Mouse (Mus musculus): Measurements from ENCODE around the gene Spdef. TPM values are rescaled to one million over a fixed set of nuclear protein-coding genes. Genes with fewer than 3 reads are reported as not detected.

Spdef gene
- polyA plus RNA-seq, 1 experiment from 2014 or later, result 13.8 TPM

Other genes with a start within 250 kb of the Spdef start
- gene Grm4, start 207.6 kb downstream of the Spdef start, polyA plus RNA-seq (2014; fragmentation: Nextera tagmentation; extraction: Ambion mirVana), result 0.17 and 0.27 TPM in 2 replicates
- gene Hmga1, start 172.5 kb downstream of the Spdef start, polyA plus RNA-seq (2014; fragmentation: Nextera tagmentation; extraction: Ambion mirVana), result 231 and 239 TPM in 2 replicates
- gene AI413582, start 163.2 kb downstream of the Spdef start, polyA plus RNA-seq (2014; fragmentation: Nextera tagmentation; extraction: Ambion mirVana), result 22.6 and 24.3 TPM in 2 replicates
- gene Nudt3, start 105.5 kb downstream of the Spdef start, polyA plus RNA-seq (2014; fragmentation: Nextera tagmentation; extraction: Ambion mirVana), result 42.8 and 44.2 TPM in 2 replicates
- gene RPS10-NUDT3, start 93.7 kb downstream of the Spdef start, polyA plus RNA-seq (2014; fragmentation: Nextera tagmentation; extraction: Ambion mirVana), result not detected in 2 replicates
- 1,169 and 1,246 TPM in 2 replicates for gene Rps10, start 92.3 kb downstream of the Spdef start, polyA plus RNA-seq (2014; fragmentation: Nextera tagmentation; extraction: Ambion mirVana)
- gene Pacsin1, start 73.4 kb downstream of the Spdef start, polyA plus RNA-seq (2014; fragmentation: Nextera tagmentation; extraction: Ambion mirVana), result 1.8 and 2.3 TPM in 2 replicates
- 21.6 and 22.3 TPM in 2 replicates for gene D17Wsu92e, start 91.7 kb upstream of the Spdef start, polyA plus RNA-seq (2014; fragmentation: Nextera tagmentation; extraction: Ambion mirVana)
- 309 and 325 TPM in 2 replicates for gene Snrpc, start 109.2 kb upstream of the Spdef start, polyA plus RNA-seq (2014; fragmentation: Nextera tagmentation; extraction: Ambion mirVana)
- 6.4 and 7.5 TPM in 2 replicates for gene Uhrf1bp1, start 127.5 kb upstream of the Spdef start, polyA plus RNA-seq (2014; fragmentation: Nextera tagmentation; extraction: Ambion mirVana)
- gene Anks1, start 180.4 kb upstream of the Spdef start, polyA plus RNA-seq (2014; fragmentation: Nextera tagmentation; extraction: Ambion mirVana), result 19.5 and 19.8 TPM in 2 replicates
- 63.3 and 67.9 TPM in 2 replicates for gene Taf11, start 180.9 kb upstream of the Spdef start, polyA plus RNA-seq (2014; fragmentation: Nextera tagmentation; extraction: Ambion mirVana)

Data from stomach, embryonic 14.5 days (tissue).